Mouse (Mus musculus) bone marrow, adult 2 months (tissue): ENCODE data around the gene Sav1.

Source experiments
- CTCF ChIP-seq: fragments of 200-500 bp; IDR thresholded peaks from 2 replicates; pipeline ENCODE4 v1.5.1; 2011; ENCODE audit warnings: low read length, control low read depth; ENCODE audit not compliant: control insufficient read depth, insufficient read depth
- POLR2A ChIP-seq: fragments of 200-500 bp; IDR thresholded peaks from 2 replicates; pipeline ENCODE4 v1.6.1; 2011; ENCODE audit warnings: low read depth, mild to moderate bottlenecking, control low read depth, low read length, borderline replicate concordance; ENCODE audit not compliant: control insufficient read depth

- no peak for TF ChIP-seq POLR2A
- TF ChIP-seq CTCF = no peak
Measured at GRCm38 (mm10) chr12:69963141-69963540, 23.7 kb downstream of the Sav1 start.
